Comparison of ENCODE assay signal across 8 mouse cellular contexts in genomic region chr2:33179930-33180630, GRCm38 (mm10). TPM values are rescaled to one million over a fixed set of nuclear protein-coding genes. Genes with fewer than 3 reads are reported as not detected.
A peak's percentile ranks its signal among the peaks of the same experiment; 100 is the strongest.
DNase-seq lines count a peak whose midpoint lies in the region; ATAC-seq and TF ChIP-seq lines count a peak whose summit lies in the region.

No protein-coding gene starts in this region.

- 58% methylated on average over 16 of the region's 16 CpGs for WGBS in midbrain, embryonic 14.5 days
- 49% methylated on average over 16 of the region's 16 CpGs for WGBS in midbrain, postnatal 0 days

- no peaks in the 10 kb centered on the region for H3K27me3 ChIP-seq in midbrain, embryonic 14.5 days (ENCODE audit: control insufficient read depth, insufficient read depth, low read length)
- H3K27me3 ChIP-seq in midbrain, postnatal 0 days (ENCODE audit: insufficient read depth, low read length) = no peaks in the 10 kb centered on the region

- H3K4me3 ChIP-seq in midbrain, embryonic 14.5 days (replicated peaks; ENCODE audit: low read depth, low read length) = no peak overlapping the region
- H3K4me3 ChIP-seq in midbrain, postnatal 0 days (ENCODE audit: low read depth, low read length) = no peak overlapping the region

- peak; percentile 53 to 75 for DNase-seq in adrenal gland, adult (ENCODE audit: inconsistent age in 2 of 2, low spot score in 1 of 2)
- no peak for DNase-seq in adrenal gland, adult 18-20 months (ENCODE audit: low spot score in 2 of 2)
- peak; percentile 30 for DNase-seq in midbrain, embryonic 14.5 days
- DNase-seq in midbrain, postnatal 0 days (ENCODE audit: low spot score) = no peak
- peak; percentile 93 for DNase-seq in kidney, adult 9 months
- peak; percentile 66 for DNase-seq in retina, postnatal 1 day
- no peak for DNase-seq in testis, postnatal 10 days (ENCODE audit: low spot score)
- DNase-seq in gastrocnemius, adult 18-20 months (ENCODE audit: low spot score) = no peak

- no peaks in the 10 kb centered on the region for H3K9me3 ChIP-seq in midbrain, embryonic 14.5 days (ENCODE audit: control insufficient read depth, low read length)
- no peaks in the 10 kb centered on the region for H3K9me3 ChIP-seq in midbrain, postnatal 0 days (ENCODE audit: low read length)

- no peak overlapping the region for H3K9ac ChIP-seq in midbrain, embryonic 14.5 days (replicated peaks; ENCODE audit: low read length)
- H3K9ac ChIP-seq in midbrain, postnatal 0 days (replicated peaks; ENCODE audit: low read length, poor library complexity, severe bottlenecking) = no peak overlapping the region

- H3K27ac ChIP-seq in midbrain, embryonic 14.5 days (replicated peaks; ENCODE audit: low read depth, low read length) = no peak overlapping the region
- no peak overlapping the region for H3K27ac ChIP-seq in midbrain, postnatal 0 days (ENCODE audit: low read depth, low read length)

- TF ChIP-seq CTCF in midbrain, postnatal 0 days (IDR thresholded peaks at IDR 0.05) = no peak

- ATAC-seq in midbrain, embryonic 14.5 days (ENCODE audit: low FRiP score, low TSS enrichment) = no peak; the same call in 1 of the 2 replicates
- ATAC-seq in midbrain, postnatal 0 days (ENCODE audit: low FRiP score) = no peak

- no peak overlapping the region for H3K4me2 ChIP-seq in midbrain, embryonic 14.5 days (ENCODE audit: low read length)
- no peak overlapping the region for H3K4me2 ChIP-seq in midbrain, postnatal 0 days (ENCODE audit: low read depth, low read length, poor library complexity, severe bottlenecking)

- H3K4me1 ChIP-seq in midbrain, embryonic 14.5 days (ENCODE audit: control insufficient read depth, insufficient read depth, low read length) = peaks cover 32% of the 10 kb centered on the region
- peaks cover 9% of the 10 kb centered on the region; the same call in 1 of the 2 replicates for H3K4me1 ChIP-seq in midbrain, postnatal 0 days (ENCODE audit: insufficient read depth, low read length)

- H3K36me3 ChIP-seq in midbrain, embryonic 14.5 days (ENCODE audit: control insufficient read depth, insufficient read depth, low read length) = no peaks in the 10 kb centered on the region
- no peaks in the 10 kb centered on the region for H3K36me3 ChIP-seq in midbrain, postnatal 0 days (ENCODE audit: insufficient read depth, low read length)

RNA-seq across cellular contexts. Expression of gene Angptl2, which starts 35.8 kb away (rescaled TPM):
- total RNA-seq in adrenal gland, adult 18-20 months (2021) = 10 to 100 TPM; 19.6 to 29.9 TPM
- polyA plus RNA-seq in midbrain, embryonic 14.5 days (2014; fragmentation: Nextera tagmentation; extraction: Ambion mirVana) = 2.1 and 10.1 TPM in 2 replicates
- total RNA-seq in midbrain, postnatal 0 days (2014; rRNA removed) = 16.7 and 16.8 TPM in 2 replicates
- polyA plus RNA-seq in midbrain, postnatal 0 days (2015; fragmentation: Nextera tagmentation; extraction: Ambion mirVana) = 9.8 TPM in 2 replicates
- 10 to 100 TPM; 29.6 to 48.6 TPM for total RNA-seq in gastrocnemius, adult 18-20 months (2021)

RNA-seq across cellular contexts. Expression of gene Garnl3, which starts 48.6 kb away (rescaled TPM):
- 10 to 100 TPM; 11.4 to 16.1 TPM for total RNA-seq in adrenal gland, adult 18-20 months (2021)
- 44.4 and 51.1 TPM in 2 replicates for polyA plus RNA-seq in midbrain, embryonic 14.5 days (2014; fragmentation: Nextera tagmentation; extraction: Ambion mirVana)
- 134 and 176 TPM in 2 replicates for total RNA-seq in midbrain, postnatal 0 days (2014; rRNA removed)
- polyA plus RNA-seq in midbrain, postnatal 0 days (2015; fragmentation: Nextera tagmentation; extraction: Ambion mirVana) = 77.1 and 77.7 TPM in 2 replicates
- total RNA-seq in gastrocnemius, adult 18-20 months (2021) = under 1 TPM; 0.34 to 0.69 TPM

Comparison
In these comparisons a context has a peak if more than half of its experiments do, and no peak if none do; other contexts are left out.
1. DNase-seq: peak in adrenal gland, adult (2 of 2), midbrain, embryonic 14.5 days (single experiment), kidney, adult 9 months (single experiment) and retina, postnatal 1 day (single experiment); none in adrenal gland, adult 18-20 months (0 of 2), midbrain, postnatal 0 days (single experiment), testis, postnatal 10 days (single experiment) and gastrocnemius, adult 18-20 months (single experiment).
2. RNA of gene Garnl3, which starts 48.6 kb away (total RNA-seq): 134 to 176 TPM in midbrain, postnatal 0 days and 11.4 to 16.1 TPM in adrenal gland, adult 18-20 months; 0.34 to 0.69 TPM in gastrocnemius, adult 18-20 months; every median in the first group is over 4 times any median in the second.